Mouse (Mus musculus) liver, embryonic 14.5 days (tissue): Measurements from ENCODE around the gene Trub1. TPM values are rescaled to one million over a fixed set of nuclear protein-coding genes. Genes with fewer than 3 reads are reported as not detected.

Experiments
- ATAC-seq: fragments of 200-750 bp; cut with Nextera tagmentation; 2 replicates; pipeline ENCODE4 v1.8.0; 2017; ENCODE audit warnings: moderate number of reproducible peaks, mild to moderate bottlenecking, moderate library complexity; ENCODE audit not compliant: insufficient read depth
- DNase-seq, 3 experiments: peaks; one replicate each; pipeline ENCODE4 v3.0.0-alpha.2; 2012 to 2013; ENCODE audit warnings: low read depth in 3 of 3, low spot score in 3 of 3
- H3K27ac ChIP-seq: fragments of 300-500 bp; sonication (generic); 2 replicates; pipeline ENCODE4 v1.5.1; 2014; ENCODE audit warnings: moderate library complexity, mild to moderate bottlenecking, control low read depth, inconsistent platforms
- H3K27me3 ChIP-seq: fragments of 300-500 bp; sonication (generic); 2 replicates; pipeline ENCODE4 v1.6.1; 2014; ENCODE audit warnings: mild to moderate bottlenecking, low read length, moderate library complexity; ENCODE audit not compliant: control insufficient read depth, insufficient read depth
- H3K36me3 ChIP-seq: fragments of 300-500 bp; sonication (generic); replicated peaks from 2 replicates; pipeline ENCODE4 v1.6.1; 2014; ENCODE audit warnings: low read depth; ENCODE audit not compliant: control insufficient read depth, insufficient read depth
- H3K4me1 ChIP-seq, 2 experiments: fragments of 200-500 bp in 1 of 2; fragments of 300-500 bp in 1 of 2; sonication (generic) in 1 of 2; replicated peaks; 2 replicates each; pipeline ENCODE4 v1.6.1; 2012 to 2014; ENCODE audit warnings: antibody characterized with exemption in 1 of 2, inconsistent platforms in 1 of 2, low read length in 1 of 2; ENCODE audit not compliant: control insufficient read depth in 2 of 2, insufficient read depth in 2 of 2
- H3K4me2 ChIP-seq: fragments of 300-500 bp; sonication (generic); 2 replicates; pipeline ENCODE4 v1.6.1; 2014; ENCODE audit warnings: low read depth, mild to moderate bottlenecking, control low read depth, moderate library complexity
- H3K4me3 ChIP-seq, 2 experiments: fragments of 200-500 bp in 1 of 2; fragments of 300-500 bp in 1 of 2; sonication (generic) in 1 of 2; 2 replicates each; pipeline ENCODE4 v1.5.1; 2012 to 2014; ENCODE audit warnings: low read depth in 2 of 2, low read length in 2 of 2, mild to moderate bottlenecking in 2 of 2, control low read depth in 1 of 2, inconsistent platforms in 1 of 2, moderate library complexity in 1 of 2; ENCODE audit not compliant: insufficient read depth in 1 of 2
- H3K9ac ChIP-seq: fragments of 300-500 bp; sonication (generic); replicated peaks from 2 replicates; pipeline ENCODE4 v1.6.1; 2014; ENCODE audit warnings: mild to moderate bottlenecking, control low read depth, moderate library complexity
- H3K9me3 ChIP-seq: fragments of 300-500 bp; sonication (generic); 2 replicates; pipeline ENCODE4 v1.6.1; 2016; ENCODE audit warnings: low read length, mixed read lengths; ENCODE audit not compliant: control insufficient read depth
- CTCF ChIP-seq: IDR thresholded peaks from 2 replicates; pipeline ENCODE4 v1.5.1; 2016; ENCODE audit warnings: antibody characterized with exemption, low read depth, control low read depth
- EP300 ChIP-seq: IDR thresholded peaks from 2 replicates; pipeline ENCODE4 v1.6.1; 2016; ENCODE audit warnings: antibody characterized with exemption, low read depth
- WGBS: fragments of 180-500 bp; shearing (Covaris S2); extraction: QIAGEN DNeasy Blood & Tissue Kit; methylation state at CpG from one replicate; pipeline ENCODE4 v1.1.7; 2014; ENCODE audit not compliant: insufficient replicate concordance; 5-methylcytosine and 5-hydroxymethylcytosine counted together
- polyA plus RNA-seq, 2 experiments: library from polyadenylated mRNA; depleted of rRNA in 1 of 2; stranded (reverse) in 1 of 2; unstranded in 1 of 2; fragments of >200 nt; fragmentation: Nextera tagmentation in 1 of 2; extraction: Ambion mirVana in 1 of 2; gene quantifications; 2 replicates each; pipeline versions ENCODE4 v1.2.1 to v1.2.3; 2012 to 2014

The Trub1 gene
- polyA plus RNA-seq, 2 experiments = 6.7 to 7.8 TPM

DNA sequence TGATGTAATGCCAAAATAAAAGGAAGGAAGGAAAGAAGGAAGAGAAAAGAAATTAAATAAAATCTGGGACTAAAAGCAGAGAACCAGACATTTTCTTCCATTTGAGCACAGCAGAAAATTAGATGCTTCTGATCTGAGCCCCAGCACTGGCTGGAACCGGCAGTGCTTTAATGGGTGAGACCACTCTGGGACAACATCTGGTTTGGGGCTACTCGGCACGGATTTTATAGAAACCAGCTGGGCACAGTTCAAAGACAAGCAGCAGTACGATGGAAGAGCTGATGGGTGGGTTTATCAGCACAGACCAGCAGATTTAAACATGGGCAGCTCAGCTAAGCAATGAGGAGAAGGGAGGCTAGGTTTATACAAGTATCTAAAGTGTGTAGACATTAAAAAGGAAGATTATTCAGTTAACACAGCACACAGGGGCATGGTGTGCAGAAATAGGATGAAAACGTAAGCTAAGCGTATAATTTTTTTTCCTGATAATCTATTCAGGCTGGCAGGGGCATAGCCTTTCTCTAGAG is 46.2 kb downstream of the Trub1 start:
- H3K27me3 ChIP-seq = no peaks in the 10 kb centered on the region
- 66% methylated on average over 6 of the region's 6 CpGs for WGBS
- no peaks in the 10 kb centered on the region for H3K9me3 ChIP-seq
- ATAC-seq (no peak), DNase-seq (no peak)
- no peak overlapping the region for H3K4me2 ChIP-seq
- TF ChIP-seq CTCF (no peak), EP300 (no peak)
- no peak overlapping the region for H3K4me3 ChIP-seq
- H3K27ac ChIP-seq = no peak overlapping the region
- no peaks in the 10 kb centered on the region for H3K36me3 ChIP-seq
- no peak overlapping the region for H3K9ac ChIP-seq
- no peaks in the 10 kb centered on the region for H3K4me1 ChIP-seq

DNA sequence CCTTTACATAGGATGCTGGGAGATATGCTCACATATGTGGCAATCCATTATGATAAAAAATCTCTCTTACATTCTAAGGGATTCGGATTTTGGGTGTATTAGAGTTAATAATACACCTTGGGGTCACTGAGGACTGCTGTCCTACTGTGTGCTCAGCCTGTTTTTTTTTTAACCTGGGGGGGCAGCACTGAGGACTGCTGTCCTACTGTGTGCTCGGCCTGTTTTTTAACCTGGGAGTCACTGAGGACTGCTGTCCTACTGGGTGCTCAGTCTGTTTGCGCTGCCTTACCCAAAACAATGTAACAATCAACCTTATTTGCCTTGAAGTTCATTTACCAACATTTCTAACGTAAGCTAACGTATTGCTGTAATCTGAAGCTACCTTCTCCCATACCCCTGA is 47.5 kb downstream of the Trub1 start:
- no peak for ATAC-seq
- Histone ChIP-seq H3K4me3 (no peak overlapping the region), H3K36me3 (no peaks in the 10 kb centered on the region), H3K27ac (no peak overlapping the region), H3K9me3 (no peaks in the 10 kb centered on the region), H3K27me3 (no peaks in the 10 kb centered on the region), H3K9ac (no peak overlapping the region), H3K4me1 (no peaks in the 10 kb centered on the region), H3K4me2 (no peak overlapping the region)
- TF ChIP-seq EP300 (no peak), CTCF (no peak)
- DNase-seq = no peak
- WGBS = 70% methylated on average over 5 of the region's 5 CpGs

- H3K27ac ChIP-seq = no peak overlapping the region
- H3K27me3 ChIP-seq = no peaks in the 10 kb centered on the region
- no peak overlapping the region for H3K4me2 ChIP-seq
- DNase-seq = no peak
- no peak for ATAC-seq
- no peaks in the 10 kb centered on the region for H3K36me3 ChIP-seq
- TF ChIP-seq EP300 = no peak
- no peak for TF ChIP-seq CTCF
- H3K4me3 ChIP-seq = no peak overlapping the region
- no peak overlapping the region for H3K9ac ChIP-seq
- H3K4me1 ChIP-seq = no peaks in the 10 kb centered on the region
- WGBS = 49% methylated on average over 6 of the region's 6 CpGs
- H3K9me3 ChIP-seq = no peaks in the 10 kb centered on the region
Observed at GRCm38 (mm10) chr19:57503144-57503543, 50.4 kb downstream of the Trub1 start.

GRCm38 (mm10) chr19:57505048-57505932 is 52.6 kb downstream of the Trub1 start:
- DNase-seq = no peak
- no peak overlapping the region for H3K27ac ChIP-seq
- no peak overlapping the region for H3K4me2 ChIP-seq
- no peak for TF ChIP-seq EP300
- TF ChIP-seq CTCF = no peak
- H3K9ac ChIP-seq = no peak overlapping the region
- H3K9me3 ChIP-seq = no peaks in the 10 kb centered on the region
- H3K4me3 ChIP-seq = no peak overlapping the region
- no peaks in the 10 kb centered on the region for H3K36me3 ChIP-seq
- ATAC-seq = no peak
- no peaks in the 10 kb centered on the region for H3K4me1 ChIP-seq
- no peaks in the 10 kb centered on the region for H3K27me3 ChIP-seq
- WGBS = 67% methylated on average over 25 of the region's 25 CpGs

- Histone ChIP-seq H3K36me3 (no peaks in the 10 kb centered on the region), H3K9ac (no peak overlapping the region), H3K4me2 (no peak overlapping the region), H3K27me3 (no peaks in the 10 kb centered on the region), H3K27ac (no peak overlapping the region), H3K9me3 (no peaks in the 10 kb centered on the region), H3K4me3 (no peak overlapping the region), H3K4me1 (no peaks in the 10 kb centered on the region)
- ATAC-seq = no peak
- DNase-seq = no peak
- TF ChIP-seq CTCF (no peak), EP300 (no peak)
- 63% methylated on average over 5 of the region's 5 CpGs for WGBS
Observed at GRCm38 (mm10) chr19:57506591-57506990, 53.9 kb downstream of the Trub1 start.
